9 mouse cellular contexts compared by ENCODE assay signal in genomic region chr10:79877757-79878156, GRCm38 (mm10). TPM values are rescaled to one million over a fixed set of nuclear protein-coding genes. Genes with fewer than 3 reads are reported as not detected.
DNase-seq lines count a peak whose midpoint lies in the region; ATAC-seq and TF ChIP-seq lines count a peak whose summit lies in the region.
"Had no signal": no experiment of that assay in that cellular context is flagged by ENCODE, and none has a peak within 500 bp of the region (broad histone marks: within the 10 kb centered on the region; RNA-seq: fewer than 3 reads in every experiment).

No protein-coding gene starts in this region.

- H3K79me2 ChIP-seq in CH12.LX (replicated peaks; ENCODE audit: control insufficient read depth, extremely low read depth, insufficient read depth, poor library complexity, severe bottlenecking): no peaks in the 10 kb centered on the region

- no peak overlapping the region for H3K9ac ChIP-seq in CH12.LX (ENCODE audit: insufficient read depth, low read depth)
- H3K9ac ChIP-seq in liver, postnatal 0 days (replicated peaks): no peak overlapping the region
- H3K9ac ChIP-seq: hindbrain, embryonic 15.5 days; limb, embryonic 13.5 days had no signal

- no peaks in the 10 kb centered on the region for H3K9me3 ChIP-seq in CH12.LX (replicated peaks; ENCODE audit: low read length)
- no peaks in the 10 kb centered on the region for H3K9me3 ChIP-seq in liver, postnatal 0 days (ENCODE audit: low read length)
- H3K9me3 ChIP-seq: hindbrain, embryonic 15.5 days; limb, embryonic 13.5 days had no signal

- TF ChIP-seq CTCF in CH12.LX (conservative IDR thresholded peaks at IDR 0.05 in 1 of 2, IDR thresholded peaks at IDR 0.05 in 1 of 2; ENCODE audit: low read depth in 2 of 2, low read length in 2 of 2): no peak
- no peak for TF ChIP-seq CTCF in liver, postnatal 0 days (IDR thresholded peaks at IDR 0.05; ENCODE audit: low read depth)
- TF ChIP-seq CTCF in left cerebral cortex, adult 2 months (IDR thresholded peaks at IDR 0.05): no peak

- H3K4me3 ChIP-seq in CH12.LX (replicated peaks in 1 of 3; ENCODE audit: low read depth in 2 of 3, low read length in 2 of 3, poor library complexity in 1 of 3): no peak overlapping the region
- H3K4me3 ChIP-seq in liver, postnatal 0 days (ENCODE audit: low read depth, low read length): 0 out of 2 replicates have a peak overlapping the region, but pooled peaks have one; percentile 0
- no peak overlapping the region for H3K4me3 ChIP-seq in left cerebral cortex, adult 2 months
- H3K4me3 ChIP-seq: hindbrain, embryonic 15.5 days; limb, embryonic 13.5 days had no signal

- no peak for TF ChIP-seq RAD21 in CH12.LX (IDR thresholded peaks at IDR 0.05; ENCODE audit: low read depth, low read length)

- H3K27me3 ChIP-seq in CH12.LX (replicated peaks): no peaks in the 10 kb centered on the region
- peaks cover 20% of the 10 kb centered on the region for H3K27me3 ChIP-seq in liver, postnatal 0 days (ENCODE audit: insufficient read depth, low read length)

- ATAC-seq in liver, postnatal 0 days: peak; percentile 46

- no peak for TF ChIP-seq POLR2A in CH12.LX (IDR thresholded peaks at IDR 0.05; ENCODE audit: low read depth, low read length)

- intact Hi-C loops in left cerebral cortex, adult 2 months (cut with DNase I): no loop called here

- DNase-seq in 416B (ENCODE audit: low read depth): peak; percentile 98
- no peak for DNase-seq in CH12.LX (ENCODE audit: extremely low read depth)
- DNase-seq in induced T-regulatory cell, adult 2 months (ENCODE audit: low read depth): peak; percentile 56
- DNase-seq in liver, postnatal 0 days: peak; percentile 74
- DNase-seq in testis, postnatal 14 days (ENCODE audit: low spot score): no peak
- no peak for DNase-seq in left cerebral cortex, adult 2 months (ENCODE audit: extremely low spot score in 1 of 2, low spot score in 2 of 2)
- no peak for DNase-seq in spleen, postnatal 14 days (ENCODE audit: low spot score in 2 of 2)

- H3K4me1 ChIP-seq in CH12.LX (ENCODE audit: control insufficient read depth in 1 of 2, insufficient read depth in 2 of 2): peaks cover 20 to 39% of the 10 kb centered on the region in 2 experiments
- peaks cover 62% of the 10 kb centered on the region for H3K4me1 ChIP-seq in liver, postnatal 0 days (ENCODE audit: insufficient read depth)

- no peaks in the 10 kb centered on the region for H3K36me3 ChIP-seq in CH12.LX (replicated peaks in 1 of 2; ENCODE audit: control insufficient read depth in 1 of 2, insufficient read depth in 1 of 2, low read length in 1 of 2)
- H3K36me3 ChIP-seq in liver, postnatal 0 days (replicated peaks; ENCODE audit: insufficient read depth, low read length): no peaks in the 10 kb centered on the region
- H3K36me3 ChIP-seq: hindbrain, embryonic 15.5 days; limb, embryonic 13.5 days had no signal

- in situ Hi-C loops in CH12.LX (cut with MboI; ENCODE audit: low pct_ligation_motif_present, low pct_unique_long_range_greater_than_20kb, low sequenced_read_pairs): no loop called here

- H3K27ac ChIP-seq in CH12.LX (ENCODE audit: insufficient read depth, low read depth): no peak overlapping the region
- peak overlapping the region; percentile 67 for H3K27ac ChIP-seq in liver, postnatal 0 days (ENCODE audit: low read depth)
- H3K27ac ChIP-seq in left cerebral cortex, adult 2 months: no peak overlapping the region
- H3K27ac ChIP-seq: hindbrain, embryonic 15.5 days; limb, embryonic 13.5 days had no signal

- peak overlapping the region; percentile 8; the same call in 1 of the 2 replicates for H3K4me2 ChIP-seq in CH12.LX (ENCODE audit: insufficient read depth, low read depth, poor library complexity, severe bottlenecking)
- H3K4me2 ChIP-seq in liver, postnatal 0 days (ENCODE audit: low read depth, low read length): peak overlapping the region; percentile 55
- H3K4me2 ChIP-seq: hindbrain, embryonic 15.5 days; limb, embryonic 13.5 days had no signal

- 7% methylated on average over 12 of the region's 12 CpGs for WGBS in liver, postnatal 0 days (ENCODE audit: insufficient replicate concordance)

- TF ChIP-seq EP300 in CH12.LX (IDR thresholded peaks at IDR 0.05; ENCODE audit: low read length): no peak
- peak; percentile 60; the same call in 1 of the 2 replicates for TF ChIP-seq EP300 in liver, postnatal 0 days (IDR thresholded peaks at IDR 0.05; ENCODE audit: low read depth)

- dilution Hi-C loops in CH12.LX (cut with MboI; ENCODE audit: extremely low pct_ligation_motif_present, extremely low pct_unique_long_range_greater_than_20kb, low sequenced_read_pairs): no loop called here

TF ChIP-seq in CH12.LX, 34 proteins besides CTCF, POLR2A, EP300 and RAD21:
- TF ChIP-seq USF1 (IDR thresholded peaks at IDR 0.05; ENCODE audit: low read depth, low read length): no peak
- TF ChIP-seq MXI1 (IDR thresholded peaks at IDR 0.05; ENCODE audit: low read depth, low read length): no peak
- no peak for TF ChIP-seq E2F4 (IDR thresholded peaks at IDR 0.05; ENCODE audit: insufficient replicate concordance, low read depth, low read length)
- no peak for TF ChIP-seq NRF1 (IDR thresholded peaks at IDR 0.05; ENCODE audit: low read depth, low read length)
- TF ChIP-seq ZC3H11A (IDR thresholded peaks at IDR 0.05; ENCODE audit: low read depth, low read length): no peak
- TF ChIP-seq MAZ (IDR thresholded peaks at IDR 0.05; ENCODE audit: low read depth, low read length): no peak
- TF ChIP-seq IRF4 (IDR thresholded peaks at IDR 0.05; ENCODE audit: low read depth, low read length): no peak
- no peak for TF ChIP-seq NELFE (IDR thresholded peaks at IDR 0.05; ENCODE audit: low read depth, low read length)
- TF ChIP-seq BHLHE40 (IDR thresholded peaks at IDR 0.05; ENCODE audit: low read depth, low read length): no peak

RNA-seq across cellular contexts. Expression of gene Plppr3, which starts 3.3 kb away (rescaled TPM):
- 0.47 and 0.55 TPM in 2 replicates for total RNA-seq in CH12.LX (2012; rRNA removed)
- total RNA-seq in CH12.LX (2014; rRNA removed): not detected in 2 replicates
- 3.4 TPM in 2 replicates for polyA plus RNA-seq in CH12.LX (2012; ENCODE audit: insufficient read length, low read depth)
- polyA plus RNA-seq in liver, postnatal 0 days (2015; fragmentation: Nextera tagmentation; extraction: Ambion mirVana): 2.9 and 4.9 TPM in 2 replicates
- total RNA-seq in left cerebral cortex, adult 2 months (2021): 10 to 100 TPM; 51.8 to 63.0 TPM

RNA-seq across cellular contexts. Expression of gene Prtn3, which starts 3.5 kb away (rescaled TPM):
- 0.30 TPM in 1 of 2 replicates, not detected in the other for total RNA-seq in CH12.LX (2012; rRNA removed)
- total RNA-seq in CH12.LX (2014; rRNA removed): not detected in 2 replicates
- polyA plus RNA-seq in CH12.LX (2012; ENCODE audit: insufficient read length, low read depth): 0.39 TPM in 1 of 2 replicates, not detected in the other
- 123 and 127 TPM in 2 replicates for polyA plus RNA-seq in liver, postnatal 0 days (2015; fragmentation: Nextera tagmentation; extraction: Ambion mirVana)
- total RNA-seq in left cerebral cortex, adult 2 months (2021): 1 to 10 TPM; 1.7 to 2.6 TPM

RNA-seq across cellular contexts. Expression of gene Elane, which starts 8.3 kb away (rescaled TPM):
- total RNA-seq in CH12.LX (2012; rRNA removed): not detected in 2 replicates
- not detected in 2 replicates for total RNA-seq in CH12.LX (2014; rRNA removed)
- polyA plus RNA-seq in CH12.LX (2012; ENCODE audit: insufficient read length, low read depth): not detected in 2 replicates
- polyA plus RNA-seq in liver, postnatal 0 days (2015; fragmentation: Nextera tagmentation; extraction: Ambion mirVana): 180 and 207 TPM in 2 replicates
- not detected for total RNA-seq in left cerebral cortex, adult 2 months (2021)
- polyA plus RNA-seq: hindbrain, embryonic 15.5 days had no signal

RNA-seq across cellular contexts. Expression of gene Cfd, which starts 12.9 kb away (rescaled TPM):
- total RNA-seq in CH12.LX (2012; rRNA removed) (not detected in 2 replicates), CH12.LX (2014; rRNA removed) (not detected in 2 replicates)
- polyA plus RNA-seq in CH12.LX (2012; ENCODE audit: insufficient read length, low read depth): 0.26 TPM in 1 of 2 replicates, not detected in the other
- polyA plus RNA-seq in liver, postnatal 0 days (2015; fragmentation: Nextera tagmentation; extraction: Ambion mirVana): not detected in 2 replicates
- total RNA-seq in left cerebral cortex, adult 2 months (2021): not detected
- polyA plus RNA-seq: hindbrain, embryonic 15.5 days; limb, embryonic 13.5 days had no signal

RNA-seq across cellular contexts. Expression of gene Ptbp1, which starts 23.5 kb away (rescaled TPM):
- 252 and 284 TPM in 2 replicates for total RNA-seq in CH12.LX (2012; rRNA removed)
- 261 and 284 TPM in 2 replicates for total RNA-seq in CH12.LX (2014; rRNA removed)
- polyA plus RNA-seq in CH12.LX (2012; ENCODE audit: insufficient read length, low read depth): 482 and 497 TPM in 2 replicates
- polyA plus RNA-seq in liver, postnatal 0 days (2015; fragmentation: Nextera tagmentation; extraction: Ambion mirVana): 55.4 and 59.1 TPM in 2 replicates
- 10 to 100 TPM; 55.5 to 61.7 TPM for total RNA-seq in left cerebral cortex, adult 2 months (2021)

Comparison
In these comparisons a context has a peak if more than half of its experiments do, and no peak if none do; other contexts are left out.
1. DNase-seq: peak in 416B (single experiment), induced T-regulatory cell, adult 2 months (single experiment) and liver, postnatal 0 days (single experiment); none in CH12.LX (single experiment), testis, postnatal 14 days (single experiment), left cerebral cortex, adult 2 months (0 of 2) and spleen, postnatal 14 days (0 of 2).
2. RNA of gene Plppr3, which starts 3.3 kb away (total RNA-seq): 51.8 to 63.0 TPM in left cerebral cortex, adult 2 months; 0.47 to 0.55 TPM in CH12.LX; every median in the first group is over 10 times any median in the second.